Mouse (Mus musculus) mesoderm, embryonic 11.5 days (tissue): ENCODE measurements at regions not wholly inside any gene's neighbourhood (a gene's known extent, or its start where the extent isn't known, plus 50 kb on each side); places are given as distances from the start of the nearest gene placed in this dataset.
A peak's percentile ranks its signal among the peaks of the same experiment; 100 is the strongest.

Experiments
- DNase-seq: peaks from one replicate; pipeline ENCODE4 v3.0.0-alpha.2; 2012; ENCODE audit warnings: low read depth, low spot score

DNA sequence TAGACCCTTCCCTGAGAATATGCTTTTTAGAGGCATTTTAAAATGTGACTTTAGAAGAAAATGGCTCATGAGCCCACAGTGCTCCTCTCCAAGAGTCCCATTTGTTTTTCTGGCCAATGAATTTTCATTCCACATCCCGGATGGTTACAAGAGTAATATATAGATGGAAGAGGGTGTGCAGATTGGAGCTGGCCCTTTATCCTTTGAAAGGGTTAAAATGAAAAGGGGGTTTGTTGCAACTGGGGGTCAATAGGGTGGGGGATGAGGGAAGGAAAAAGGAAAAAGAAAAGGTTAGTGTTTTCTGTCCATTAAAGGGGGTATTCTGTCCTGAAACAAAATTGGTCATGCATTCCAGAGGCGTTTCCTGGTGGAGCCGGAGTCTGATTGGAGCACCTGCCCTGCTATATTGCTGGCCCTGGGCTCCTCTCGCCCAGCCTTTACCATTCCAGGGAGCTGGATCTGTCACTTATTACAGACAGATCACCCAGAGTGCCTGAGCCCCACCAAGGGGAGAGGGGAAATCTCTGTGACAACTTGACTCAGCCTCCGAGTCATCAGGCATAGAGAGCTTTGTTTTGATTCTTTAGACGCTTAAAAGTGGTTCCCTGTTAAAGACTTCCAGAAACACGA, 666.7 kb downstream of the Pkhd1 start:
- peak; percentile 68 for DNase-seq

DNA sequence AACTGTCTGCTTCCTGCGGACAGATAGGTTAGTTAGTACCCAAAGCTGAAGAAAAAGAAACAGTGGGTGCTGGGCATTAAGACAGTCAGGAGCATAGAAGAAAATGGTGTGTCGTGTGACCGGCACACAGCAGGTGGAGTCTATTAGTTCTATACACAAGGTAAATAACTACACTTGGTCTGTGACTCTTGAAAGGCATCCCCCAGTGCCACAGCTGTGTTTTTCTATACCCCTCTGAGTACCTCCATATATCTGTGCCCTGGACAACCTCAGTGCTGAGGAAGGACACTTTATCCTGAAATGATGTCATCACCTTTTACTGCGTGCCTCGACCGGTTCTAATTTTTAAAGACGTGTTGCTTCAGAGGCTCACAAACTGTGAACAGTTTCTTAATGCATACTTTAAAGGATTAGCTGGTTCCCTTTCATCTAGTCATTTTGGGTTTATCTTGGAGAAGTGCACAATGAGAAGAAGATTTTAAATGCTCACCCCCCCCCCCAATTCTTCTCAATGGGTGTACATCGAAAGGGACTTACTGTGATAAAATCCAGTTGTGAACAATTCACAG, 666.1 kb downstream of the Pkhd1 start:
- DNase-seq = peak; percentile 41

DNA sequence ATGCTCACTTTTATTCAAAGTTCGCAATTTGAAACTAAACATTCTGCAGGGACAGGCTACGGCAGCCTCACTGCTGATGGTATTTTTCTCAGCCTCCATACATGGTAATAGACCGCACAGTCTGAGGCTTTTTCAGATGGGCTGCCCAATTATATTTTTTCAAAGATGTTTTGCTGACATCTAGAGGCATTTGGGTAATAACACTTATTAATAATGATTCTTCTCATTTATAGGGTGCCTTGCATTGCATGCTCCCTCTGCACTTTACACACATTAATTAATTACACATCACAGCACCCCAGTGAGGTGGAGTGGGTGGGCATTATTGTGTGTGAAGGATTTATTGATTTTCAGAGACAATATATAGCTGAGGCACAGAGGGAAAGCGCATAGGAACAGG, 644.5 kb downstream of the Pkhd1 start:
- DNase-seq = no peak

DNA sequence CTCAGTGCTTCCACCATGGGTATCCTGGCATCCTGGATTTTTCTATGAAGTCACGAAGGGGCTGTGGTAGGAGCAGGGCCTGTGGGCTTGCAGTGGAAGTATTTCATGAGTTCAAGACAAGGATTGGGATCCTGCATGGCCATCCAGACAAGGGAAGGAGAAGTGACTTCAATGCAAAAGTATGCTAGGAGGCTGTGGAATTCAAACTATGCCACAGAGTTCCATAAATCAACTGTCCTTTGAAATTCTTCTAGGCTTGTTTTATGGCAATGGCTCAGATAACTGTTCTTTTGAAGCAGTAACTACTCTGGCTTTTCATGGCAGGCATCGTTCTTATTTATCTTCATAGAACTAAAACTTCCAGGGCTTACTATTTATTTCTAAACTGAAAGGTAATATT, 643.9 kb downstream of the Pkhd1 start:
- peak; percentile 77 for DNase-seq

DNA sequence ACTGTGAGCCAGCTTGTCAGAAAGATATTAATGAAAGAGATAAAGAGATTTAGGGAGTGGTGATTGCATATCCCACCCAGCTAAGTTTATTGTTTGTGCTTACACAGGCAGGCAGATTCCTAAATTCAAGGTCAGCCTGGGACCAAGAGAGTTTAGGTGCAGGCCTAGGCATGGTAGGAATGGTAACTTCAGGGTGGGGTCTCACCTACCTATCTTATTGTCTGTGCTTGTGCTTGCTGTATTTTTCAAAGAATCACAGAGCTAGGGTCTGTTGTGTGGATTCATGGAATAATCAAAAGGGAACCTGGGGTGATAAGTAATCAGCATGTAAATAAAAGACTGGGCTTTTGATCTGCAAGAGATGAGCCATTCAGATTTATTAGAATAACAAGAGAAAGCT, 642.4 kb downstream of the Pkhd1 start:
- no peak for DNase-seq

DNA sequence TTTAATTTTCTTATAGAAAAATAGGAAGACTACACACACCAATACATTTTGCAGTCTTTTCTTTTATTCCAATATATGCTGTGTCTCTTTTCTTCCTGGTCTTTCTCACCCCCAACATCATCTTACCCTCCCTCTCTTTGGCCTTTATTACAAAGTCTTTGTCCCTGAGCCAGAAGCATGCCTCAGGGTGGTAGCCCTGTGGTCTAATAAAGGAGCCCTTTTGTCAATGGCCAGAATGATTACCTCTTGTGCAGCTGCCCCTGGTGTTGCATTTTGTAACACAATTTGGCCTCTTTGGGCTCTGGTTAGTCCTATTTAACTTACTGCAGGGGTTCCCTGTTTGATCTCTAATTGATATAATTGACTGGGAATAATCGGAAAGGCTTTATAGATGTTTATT, 636.7 kb downstream of the Pkhd1 start:
- peak; percentile 44 for DNase-seq

DNA sequence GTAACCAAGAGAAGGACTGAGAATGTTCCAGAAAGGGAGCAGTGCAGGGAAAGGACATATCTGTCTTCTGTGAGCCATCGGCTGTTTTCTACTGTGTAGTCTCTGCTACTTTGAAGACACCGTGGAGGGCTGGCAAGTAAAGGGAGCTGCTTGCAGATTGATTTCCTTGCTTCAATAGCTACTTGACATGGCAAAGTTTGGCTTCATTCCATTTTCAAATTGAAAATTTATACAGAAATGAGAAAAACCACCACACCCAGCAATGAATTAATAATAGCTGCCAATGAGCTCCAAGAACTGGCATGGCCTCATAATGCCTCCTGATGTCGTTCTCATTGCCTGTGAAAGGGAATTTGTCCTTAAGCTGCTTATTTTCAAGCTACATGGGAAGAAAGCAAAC, 635.1 kb downstream of the Pkhd1 start:
- no peak for DNase-seq

DNA sequence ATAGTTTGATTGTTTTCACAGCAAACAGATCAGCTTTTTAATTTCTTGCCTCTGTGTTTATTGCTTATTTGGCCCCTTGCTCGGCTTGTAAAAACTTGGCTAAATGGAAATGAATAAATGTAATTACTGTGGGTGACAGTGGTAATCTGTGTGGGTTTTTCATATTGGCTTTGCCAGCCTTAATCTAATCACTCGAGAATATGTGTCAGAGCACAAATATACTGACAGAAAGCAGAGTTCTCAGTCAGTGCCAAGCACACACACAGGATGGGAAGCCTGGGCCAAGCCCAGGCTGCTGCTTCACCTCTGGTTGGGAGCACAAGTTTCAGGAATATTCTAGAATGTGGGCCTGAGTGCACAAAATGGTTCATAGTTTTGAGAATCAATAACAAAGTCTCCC, 634.4 kb downstream of the Pkhd1 start:
- DNase-seq = no peak

DNA sequence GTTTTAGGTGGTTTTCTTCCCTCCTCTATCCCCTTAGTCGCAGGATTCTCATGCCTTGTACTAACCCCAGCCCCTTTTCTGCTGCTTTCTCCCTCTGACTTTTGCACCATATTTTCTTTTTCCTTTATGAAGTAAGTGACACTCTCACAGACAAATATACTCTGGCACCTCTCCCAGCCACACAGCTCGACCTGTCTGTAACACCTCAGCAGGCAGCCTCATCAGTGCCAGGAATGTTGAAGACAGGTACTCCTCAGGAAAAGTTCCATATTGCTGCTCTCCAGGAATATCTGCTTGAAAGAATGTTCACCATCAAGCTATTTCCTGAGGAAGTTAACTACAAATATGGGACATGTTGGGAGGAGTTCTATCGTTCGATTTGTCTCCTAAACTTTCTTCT, 627.9 kb downstream of the Pkhd1 start:
- no peak for DNase-seq
